Mouse (Mus musculus) embryonic fibroblast, embryonic 13.5 days (primary cell): ENCODE measurements around the gene Cdc42ep1. TPM values are rescaled to one million over a fixed set of nuclear protein-coding genes. Genes with fewer than 3 reads are reported as not detected.
"Not testable (repeated sequence)": the region's sequence is repeated elsewhere in the genome, so short reads cannot be mapped to it uniquely, and the experiment has no call there.

ENCODE experiments used
- H3K27ac ChIP-seq: 2 replicates; pipeline ENCODE4 v1.5.1; 2012; ENCODE audit warnings: low read length, control low read depth, inconsistent platforms; ENCODE audit not compliant: insufficient read depth
- H3K4me1 ChIP-seq: 2 replicates; pipeline ENCODE4 v1.6.1; 2011; ENCODE audit warnings: low read length; ENCODE audit not compliant: control insufficient read depth, insufficient read depth
- H3K4me3 ChIP-seq: 2 replicates; pipeline ENCODE4 v1.5.1; 2011; ENCODE audit warnings: mild to moderate bottlenecking, control low read depth, low read length; ENCODE audit not compliant: insufficient read depth
- CTCF ChIP-seq: IDR thresholded peaks from 2 replicates; pipeline ENCODE4 v1.5.1; 2011; ENCODE audit warnings: mild to moderate bottlenecking, control low read depth, low read length, moderate library complexity, borderline replicate concordance; ENCODE audit not compliant: insufficient read depth
- POLR2A ChIP-seq: IDR thresholded peaks from 2 replicates; pipeline ENCODE4 v1.6.1; 2011; ENCODE audit warnings: low read depth, mild to moderate bottlenecking, control low read depth, low read length, moderate library complexity
- polyA plus RNA-seq: library from polyadenylated mRNA; stranded (reverse); fragments of >200 nt; gene quantifications from 2 replicates; pipeline ENCODE4 v1.2.4, GENCODE M21; 2011; ENCODE audit warnings: low read depth; ENCODE audit not compliant: missing spikeins, insufficient read length

Gene Cdc42ep1
- polyA plus RNA-seq, 1 experiment = 26.1 TPM

DNA sequence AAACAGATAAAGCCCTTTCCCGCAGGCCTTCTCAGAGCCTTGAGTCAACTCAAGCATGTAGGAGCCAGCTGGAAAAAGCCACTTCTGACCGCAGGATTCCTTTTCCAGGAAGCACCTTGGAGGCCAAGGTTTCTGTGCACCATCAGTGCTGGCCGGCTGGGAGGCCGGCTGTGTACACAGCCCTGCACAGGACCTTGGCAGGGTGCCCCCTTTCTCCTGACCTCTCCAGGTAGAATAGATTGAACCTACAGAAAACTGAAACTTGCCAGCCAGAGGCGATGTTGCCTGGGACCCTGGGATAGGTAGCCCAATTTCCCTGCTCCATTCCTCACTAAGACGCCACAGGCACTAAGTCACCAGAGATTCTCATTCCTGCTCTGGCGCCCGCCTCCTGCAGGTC, 3.4 kb downstream of the Cdc42ep1 start:
- no peak for TF ChIP-seq POLR2A
- TF ChIP-seq CTCF = no peak
- Histone ChIP-seq H3K4me3 (no peak overlapping the region), H3K27ac (no peak overlapping the region), H3K4me1 (peaks cover 6% of the 10 kb centered on the region; the same call in 1 of the 2 replicates)

DNA sequence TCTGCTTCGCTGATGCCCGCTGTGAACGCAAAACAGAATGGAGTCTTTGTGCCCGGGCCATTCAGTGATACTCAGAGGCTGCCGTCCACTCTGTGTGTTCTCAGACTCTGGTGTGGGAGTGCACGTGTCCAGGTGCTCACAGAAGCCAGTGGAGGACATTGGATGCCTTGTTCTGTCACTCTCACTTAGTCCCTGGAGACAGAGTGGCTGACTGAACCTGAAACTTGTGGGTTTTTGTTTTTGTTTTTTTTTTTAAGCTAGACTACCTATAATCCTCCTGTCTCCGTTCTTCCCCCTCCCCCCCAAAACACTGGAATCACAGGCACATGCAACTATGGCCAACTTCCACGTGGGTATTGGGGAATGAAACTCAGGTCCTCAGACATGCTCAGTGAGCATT, 3.9 kb downstream of the Cdc42ep1 start:
- TF ChIP-seq POLR2A = no peak
- TF ChIP-seq CTCF = no peak
- Histone ChIP-seq H3K27ac (no peak overlapping the region), H3K4me3 (no peak overlapping the region), H3K4me1 (peaks cover 6% of the 10 kb centered on the region; the same call in 1 of the 2 replicates)

DNA sequence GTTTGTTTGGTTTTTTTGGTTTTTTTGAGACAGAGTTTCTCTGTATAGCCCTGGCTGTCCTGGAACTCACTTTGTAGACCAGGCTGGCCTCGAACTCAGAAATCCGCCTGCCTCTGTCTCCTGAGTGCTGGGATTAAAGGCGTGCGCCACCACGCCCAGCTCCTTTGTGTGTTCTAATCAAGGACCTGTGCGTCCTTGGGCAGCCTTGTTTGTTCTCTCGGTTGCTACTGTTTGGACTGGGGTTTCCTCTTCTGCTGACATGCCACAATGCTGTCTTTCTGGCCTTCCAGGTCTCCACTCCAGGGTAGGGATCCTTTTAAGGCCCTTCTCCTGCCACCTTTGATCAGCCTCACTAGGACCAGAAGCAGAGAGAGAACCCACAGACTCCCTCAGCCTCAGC, 4.4 kb downstream of the Cdc42ep1 start:
- H3K4me3 ChIP-seq, H3K27ac ChIP-seq, H3K4me1 ChIP-seq: not testable (repeated sequence)

DNA sequence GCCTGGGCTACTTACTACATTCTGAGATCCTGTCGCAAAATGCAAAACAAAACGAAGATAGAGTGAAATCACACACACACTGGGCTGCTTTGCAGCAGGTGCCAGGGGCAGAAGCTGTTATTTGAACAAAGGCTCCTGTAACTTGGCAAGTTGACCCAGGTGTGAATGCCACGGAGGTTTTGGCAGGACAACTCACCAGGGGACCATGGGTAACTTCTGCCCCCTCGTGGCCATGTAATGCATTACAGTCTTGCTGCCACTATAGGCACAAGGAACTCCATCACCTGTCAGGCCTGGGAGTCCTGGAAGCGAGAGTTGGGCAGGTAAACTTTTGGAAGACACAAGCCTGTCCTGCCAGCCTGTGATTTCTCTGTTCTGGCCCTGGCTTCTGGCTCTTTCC, 6.0 kb downstream of the Cdc42ep1 start:
- Histone ChIP-seq H3K4me3 (no peak overlapping the region), H3K4me1 (peaks cover 6% of the 10 kb centered on the region; the same call in 1 of the 2 replicates), H3K27ac (no peak overlapping the region)
- TF ChIP-seq CTCF (peak; percentile 63; the same call in 1 of the 2 replicates), POLR2A (no peak)

DNA sequence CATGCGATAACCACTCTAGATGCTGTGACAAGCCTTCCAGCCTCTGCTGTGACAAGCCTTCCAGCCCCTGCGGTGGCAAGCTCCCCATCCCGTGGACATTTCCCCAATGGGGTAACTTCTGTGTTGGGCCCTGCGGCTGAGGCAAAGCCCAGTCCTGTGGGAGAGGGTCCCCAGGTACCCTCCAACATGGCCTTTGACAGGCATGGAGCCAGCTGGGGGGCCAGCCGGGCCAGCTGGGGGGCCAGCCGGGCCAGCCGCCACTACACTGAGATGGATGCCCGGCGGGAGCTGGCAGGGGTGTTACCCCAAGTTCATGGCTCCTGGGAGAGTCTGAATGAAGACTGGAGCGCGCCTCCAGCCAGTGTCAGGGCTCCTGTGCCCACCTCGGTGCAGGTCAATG, 7.1 kb downstream of the Cdc42ep1 start:
- Histone ChIP-seq H3K4me3 (no peak overlapping the region), H3K27ac (no peak overlapping the region), H3K4me1 (peaks cover 6% of the 10 kb centered on the region; the same call in 1 of the 2 replicates)
- TF ChIP-seq POLR2A (no peak), CTCF (no peak)

DNA sequence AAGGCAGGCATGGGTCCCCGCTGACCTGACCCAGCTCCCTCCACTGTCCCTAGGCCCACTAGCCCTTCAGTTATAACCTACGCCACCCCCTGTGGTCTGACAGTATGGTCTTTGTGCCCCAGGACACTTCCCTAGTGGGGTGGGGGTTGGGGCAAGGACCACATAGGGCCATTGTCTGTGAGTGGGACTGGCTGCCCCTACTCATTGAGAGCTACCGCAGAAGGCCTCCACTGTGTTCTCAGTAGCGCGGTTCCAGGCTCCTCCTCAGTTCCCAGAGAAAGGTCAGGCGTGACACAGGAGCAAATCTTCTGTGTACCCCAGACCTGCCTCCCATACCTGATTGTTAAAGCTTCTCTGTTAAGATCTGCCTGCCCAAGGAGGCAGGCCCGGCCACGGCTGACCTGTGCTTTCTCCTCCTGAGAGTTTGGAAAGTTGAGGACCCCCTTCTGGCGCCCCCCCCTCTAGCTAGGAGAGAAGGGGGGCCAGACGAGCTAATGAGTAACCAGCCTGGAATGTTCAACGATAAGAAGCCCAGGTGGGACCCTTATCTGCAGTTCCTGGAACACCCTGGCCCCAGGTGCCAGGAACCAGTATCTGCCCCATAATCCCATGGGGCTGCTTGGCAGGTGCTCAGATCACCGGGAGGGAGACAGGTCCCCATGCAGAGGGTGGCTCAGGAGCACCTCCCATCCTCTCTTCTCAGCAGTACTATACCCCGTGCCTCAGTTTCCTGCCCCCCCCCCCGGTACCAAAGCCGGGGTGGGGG, 7.8 kb downstream of the Cdc42ep1 start:
- H3K4me1 ChIP-seq = peaks cover 5% of the 10 kb centered on the region; the same call in 1 of the 2 replicates
- H3K4me3 ChIP-seq = no peak overlapping the region
- TF ChIP-seq POLR2A (no peak), CTCF (no peak)
- no peak overlapping the region for H3K27ac ChIP-seq

DNA sequence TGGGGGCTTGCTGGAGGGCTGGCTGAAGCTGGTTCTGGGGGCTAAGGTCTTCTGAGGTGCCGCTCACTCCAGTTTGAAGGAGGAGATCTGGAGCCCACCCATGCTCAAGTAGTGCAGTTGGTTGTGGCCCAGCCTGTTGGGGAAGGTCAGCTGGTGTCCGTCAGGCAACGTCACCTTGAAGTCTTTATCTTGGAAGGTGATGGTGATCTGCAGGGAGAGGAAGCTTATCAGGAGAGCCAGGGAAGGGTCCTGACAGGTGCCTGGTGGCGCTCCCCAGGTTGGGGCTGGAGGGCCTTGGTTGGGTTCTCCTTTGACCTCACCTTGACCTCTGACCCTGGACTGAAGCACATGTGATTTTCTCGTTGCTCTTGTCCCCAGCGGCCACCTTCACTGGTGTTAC, 8.5 kb downstream of the Cdc42ep1 start:
- no peak overlapping the region for H3K4me3 ChIP-seq
- no peak overlapping the region for H3K27ac ChIP-seq
- TF ChIP-seq POLR2A (no peak), CTCF (no peak)

DNA sequence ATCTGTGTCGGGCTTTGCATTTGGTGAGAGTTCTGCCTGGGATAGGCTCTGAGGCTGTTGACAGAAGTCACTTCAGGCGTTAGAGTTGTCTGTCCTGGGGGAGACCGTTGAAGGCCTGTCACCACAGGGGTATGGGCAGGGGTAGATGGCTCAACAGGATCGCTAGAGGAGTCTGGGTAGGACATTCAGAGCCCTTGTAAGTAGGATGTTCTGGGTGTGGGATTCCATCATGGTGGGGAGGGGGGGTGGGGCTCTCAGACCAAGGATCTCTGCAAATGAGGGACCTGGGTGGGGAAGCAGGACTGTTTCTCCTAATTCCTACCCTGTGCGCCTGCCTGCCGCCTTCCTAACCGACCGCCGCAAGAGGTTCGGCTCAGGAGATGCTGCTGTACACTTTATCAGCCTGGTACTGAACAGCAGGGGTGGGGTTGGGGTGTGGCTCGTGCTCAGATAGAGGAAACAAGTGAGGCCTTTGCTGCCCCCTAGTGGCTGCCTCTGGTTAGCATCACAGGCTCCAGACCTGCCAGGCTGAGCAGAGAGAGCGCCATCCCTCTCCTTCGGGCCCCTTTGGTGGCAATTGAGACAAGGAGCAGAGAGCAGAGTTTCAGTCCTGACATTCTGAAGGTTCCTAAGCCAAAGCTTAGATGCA, 9.2 kb downstream of the Cdc42ep1 start:
- H3K4me1 ChIP-seq = no peaks in the 10 kb centered on the region
- no peak overlapping the region for H3K4me3 ChIP-seq
- no peak overlapping the region for H3K27ac ChIP-seq
- no peak for TF ChIP-seq POLR2A
- TF ChIP-seq CTCF = peak; percentile 71

More for the DNA sequence above, 8.5 kb downstream of the Cdc42ep1 start:
- H3K4me1 ChIP-seq = no peaks in the 10 kb centered on the region

DNA sequence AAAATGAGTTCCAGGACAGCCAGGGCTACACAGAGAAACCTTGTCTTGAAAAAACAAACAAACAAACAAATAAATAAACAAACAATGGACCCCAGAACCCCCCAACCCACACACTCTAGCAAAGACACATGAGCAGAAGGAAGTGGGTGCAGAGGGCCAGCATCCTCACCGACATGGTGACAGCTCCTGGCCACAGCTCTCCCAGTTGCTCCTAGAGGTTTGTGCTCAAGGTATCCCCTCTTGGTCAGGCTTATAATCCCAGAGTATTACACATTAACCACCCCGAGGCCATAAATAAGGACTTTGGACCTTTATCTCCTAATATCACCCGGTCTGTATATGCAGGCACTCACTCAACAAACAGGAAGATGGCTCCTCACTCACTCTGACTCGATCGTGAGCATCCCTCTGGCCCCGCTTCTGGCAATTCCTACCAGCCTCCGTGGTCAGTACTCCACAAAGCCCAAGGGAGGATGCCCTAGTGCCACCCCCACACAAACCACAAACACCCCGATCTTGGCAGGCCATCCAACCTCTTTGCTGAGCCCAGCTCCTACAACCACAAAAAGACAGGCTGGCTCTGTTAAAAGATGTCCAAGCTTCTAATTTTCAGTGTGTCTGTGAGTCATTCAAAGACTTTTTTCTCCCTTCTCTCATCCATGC, 13.0 kb downstream of the Cdc42ep1 start, which contains the start of gene Lgals2:
Gene Lgals2 (minus strand): TSS at position 227 of the 663 bp plus-strand sequence.
- H3K4me3 ChIP-seq = no peak within 1 kb of the TSS
- H3K27ac ChIP-seq = no peak within 1 kb of the TSS
- no peak for TF ChIP-seq POLR2A
- TF ChIP-seq CTCF = no peak
- H3K4me1 ChIP-seq = no peaks in the 10 kb centered on the region

DNA sequence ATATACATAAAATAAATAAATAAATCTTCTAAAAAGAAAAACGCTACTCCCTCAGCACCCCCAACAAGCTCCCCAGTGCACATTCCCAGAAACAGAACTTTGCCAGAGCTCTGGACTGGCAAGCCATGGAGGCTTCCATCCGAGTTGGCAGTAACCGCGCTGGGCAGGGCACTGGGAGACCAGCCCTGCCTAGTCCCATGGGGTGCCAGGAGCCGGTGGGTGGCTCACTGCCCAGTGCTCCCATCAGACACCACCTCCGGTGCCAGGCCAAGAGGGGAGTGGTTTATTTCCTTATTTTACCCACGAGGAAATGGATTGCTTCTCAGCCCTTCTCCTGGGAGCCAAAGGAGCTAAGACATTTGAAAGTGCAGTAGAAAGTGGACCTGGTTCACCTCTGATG, 14.6 kb downstream of the Cdc42ep1 start:
- no peaks in the 10 kb centered on the region for H3K4me1 ChIP-seq
- no peak overlapping the region for H3K4me3 ChIP-seq
- no peak for TF ChIP-seq POLR2A
- no peak for TF ChIP-seq CTCF
- no peak overlapping the region for H3K27ac ChIP-seq
